Mouse (Mus musculus) liver, postnatal 0 days (tissue): Measurements from ENCODE around the gene Casz1.

Experiments
- CTCF ChIP-seq: sonication (generic); IDR thresholded peaks from 2 replicates; pipeline ENCODE4 v1.5.1; 2016; ENCODE audit warnings: antibody characterized with exemption, low read depth
- EP300 ChIP-seq: IDR thresholded peaks from 2 replicates; pipeline ENCODE4 v1.6.1; 2016; ENCODE audit warnings: antibody characterized with exemption, low read depth, mild to moderate bottlenecking

DNA sequence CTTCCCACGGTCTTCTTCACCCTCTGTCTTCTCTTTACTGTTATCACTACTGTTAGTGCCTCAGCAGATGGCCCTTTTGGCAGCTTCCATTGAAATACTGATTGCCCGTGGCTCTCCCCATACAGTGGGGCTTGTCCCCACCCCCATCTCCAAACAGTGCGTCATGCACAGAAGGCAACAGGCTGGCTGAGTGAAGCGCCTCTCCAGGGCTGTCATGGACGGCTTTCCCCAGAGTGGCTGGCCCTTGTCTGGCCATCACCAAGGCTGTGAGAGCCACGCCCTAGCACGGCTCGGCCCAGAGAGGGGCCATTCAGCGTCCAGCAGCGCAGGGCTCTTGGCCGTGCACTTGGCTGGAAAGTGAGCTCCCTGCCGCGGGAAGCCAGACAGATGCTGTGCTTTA lies 131.0 kb downstream of the Casz1 start:
- TF ChIP-seq CTCF (no peak), EP300 (no peak)
